Mouse (Mus musculus) limb, embryonic 14.5 days (tissue): Measurements from ENCODE around the gene Dnajb4. TPM values are rescaled to one million over a fixed set of nuclear protein-coding genes. Genes with fewer than 3 reads are reported as not detected.
"Not testable (repeated sequence)": the region's sequence is repeated elsewhere in the genome, so short reads cannot be mapped to it uniquely, and the experiment has no call there.

Source experiments
- ATAC-seq: fragments of 200-750 bp; cut with Nextera tagmentation; 2 replicates; pipeline ENCODE4 v1.8.0; 2017; ENCODE audit warnings: low read depth, moderate number of reproducible peaks, moderate TSS enrichment; ENCODE audit not compliant: low FRiP score
- DNase-seq: peaks from one replicate; pipeline ENCODE4 v3.0.0-alpha.2; 2015; ENCODE audit warnings: low spot score
- H3K27ac ChIP-seq: fragments of 300-500 bp; sonication (generic); replicated peaks from 2 replicates; pipeline ENCODE4 v1.5.1; 2014; ENCODE audit warnings: low read depth, mild to moderate bottlenecking, low read length, moderate library complexity, mixed read lengths
- H3K27me3 ChIP-seq: fragments of 300-500 bp; sonication (generic); 2 replicates; pipeline ENCODE4 v1.6.1; 2014; ENCODE audit warnings: low read length, mixed read lengths; ENCODE audit not compliant: control insufficient read depth, insufficient read depth
- H3K36me3 ChIP-seq: fragments of 300-500 bp; sonication (generic); 2 replicates; pipeline ENCODE4 v1.6.1; 2014; ENCODE audit warnings: mild to moderate bottlenecking, low read length, moderate library complexity, mixed read lengths; ENCODE audit not compliant: control insufficient read depth, insufficient read depth
- H3K4me1 ChIP-seq: fragments of 300-500 bp; sonication (generic); 2 replicates; pipeline ENCODE4 v1.6.1; 2014; ENCODE audit warnings: antibody characterized with exemption, low read length, mixed read lengths; ENCODE audit not compliant: control insufficient read depth, insufficient read depth
- H3K4me2 ChIP-seq: fragments of 300-500 bp; sonication (generic); replicated peaks from 2 replicates; pipeline ENCODE4 v1.6.1; 2014; ENCODE audit warnings: low read depth, mild to moderate bottlenecking, low read length, moderate library complexity; ENCODE audit not compliant: severe bottlenecking
- H3K4me3 ChIP-seq: fragments of 300-500 bp; sonication (generic); replicated peaks from 2 replicates; pipeline ENCODE4 v1.5.1; 2014; ENCODE audit warnings: low read length
- H3K9ac ChIP-seq: fragments of 300-500 bp; sonication (generic); 2 replicates; pipeline ENCODE4 v1.6.1; 2014; ENCODE audit warnings: mild to moderate bottlenecking, low read depth, low read length, moderate library complexity; ENCODE audit not compliant: severe bottlenecking
- H3K9me3 ChIP-seq: fragments of 300-500 bp; sonication (generic); 2 replicates; pipeline ENCODE4 v1.6.1; 2016; ENCODE audit warnings: low read length; ENCODE audit not compliant: control insufficient read depth
- POLR2A ChIP-seq: fragments of 200-500 bp; IDR thresholded peaks from 2 replicates; pipeline ENCODE4 v1.8.0; 2012; ENCODE audit warnings: inconsistent platforms, mild to moderate bottlenecking, moderate library complexity, borderline replicate concordance; ENCODE audit not compliant: insufficient read depth, insufficient read length; ENCODE audit errors: extremely low read depth
- WGBS: fragments of 180-500 bp; shearing (Covaris S2); extraction: QIAGEN DNeasy Blood & Tissue Kit; methylation state at CpG from one replicate; pipeline ENCODE4 v1.1.7; 2014; 5-methylcytosine and 5-hydroxymethylcytosine counted together
- polyA plus RNA-seq, 2 experiments: library from polyadenylated mRNA; depleted of rRNA in 1 of 2; stranded (reverse) in 1 of 2; unstranded in 1 of 2; fragments of >200 nt; fragmentation: Nextera tagmentation in 1 of 2; extraction: Ambion mirVana in 1 of 2; gene quantifications; 2 replicates each; pipeline versions ENCODE4 v1.2.1 to v1.2.3; 2012 to 2014

Dnajb4 gene
- polyA plus RNA-seq, 2 experiments: 19.2 to 31.6 TPM

- Histone ChIP-seq H3K27me3 (no peaks in the 10 kb centered on the region), H3K9me3 (no peaks in the 10 kb centered on the region), H3K4me2 (no peak overlapping the region), H3K9ac (no peak overlapping the region), H3K27ac (no peak overlapping the region), H3K36me3 (0 out of 2 replicates have a peak, but pooled peaks cover under 1% of the 10 kb centered on the region), H3K4me1 (peaks cover under 1% of the 10 kb centered on the region; the same call in 1 of the 2 replicates), H3K4me3 (no peak overlapping the region)
- 91% methylated on average over 6 of the region's 6 CpGs for WGBS
- DNase-seq: no peak
- TF ChIP-seq POLR2A: no peak
- ATAC-seq: no peak
Observed at GRCm38 (mm10) chr3:152203411-152203810, 6.7 kb downstream of the Dnajb4 start.

- H3K9ac ChIP-seq: no peak overlapping the region
- ATAC-seq: no peak
- no peak overlapping the region for H3K4me3 ChIP-seq
- H3K36me3 ChIP-seq: no peaks in the 10 kb centered on the region
- no peaks in the 10 kb centered on the region for H3K27me3 ChIP-seq
- no peak for DNase-seq
- no peak for TF ChIP-seq POLR2A
- H3K4me1 ChIP-seq: no peaks in the 10 kb centered on the region
- no peaks in the 10 kb centered on the region for H3K9me3 ChIP-seq
- H3K27ac ChIP-seq: no peak overlapping the region
- H3K4me2 ChIP-seq: no peak overlapping the region
Observed at GRCm38 (mm10) chr3:152202942-152203341, 7.2 kb downstream of the Dnajb4 start.

GRCm38 (mm10) chr3:152201651-152202050, 8.5 kb downstream of the Dnajb4 start:
- Histone ChIP-seq H3K4me2 (no peak overlapping the region), H3K27me3 (no peaks in the 10 kb centered on the region), H3K9ac (no peak overlapping the region), H3K4me3 (no peak overlapping the region), H3K9me3 (no peaks in the 10 kb centered on the region), H3K36me3 (no peaks in the 10 kb centered on the region), H3K27ac (no peak overlapping the region), H3K4me1 (no peaks in the 10 kb centered on the region)
- no peak for DNase-seq
- WGBS: 67% methylated on average over 1 of the region's 2 CpGs
- ATAC-seq: no peak
- TF ChIP-seq POLR2A: no peak

DNA sequence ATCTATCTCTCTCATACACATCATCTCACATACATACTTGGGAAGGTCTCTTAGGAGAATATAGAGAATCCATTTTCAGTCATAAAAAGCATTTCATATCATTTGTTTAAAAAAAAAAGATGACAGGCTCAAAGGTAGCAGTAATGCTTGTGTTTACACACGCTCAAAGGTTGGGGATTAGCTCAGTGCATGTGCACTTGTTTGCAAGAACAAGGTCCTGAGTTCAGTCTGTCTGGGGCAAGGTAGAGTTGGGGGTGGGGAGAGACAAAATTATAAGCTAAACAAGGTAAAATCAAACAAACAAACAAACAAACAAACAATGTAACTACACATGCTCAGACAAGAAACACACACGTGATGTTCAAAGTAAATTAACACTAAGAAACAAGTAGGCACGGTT, 8.9 kb downstream of the Dnajb4 start:
- Histone ChIP-seq H3K9me3 (no peaks in the 10 kb centered on the region), H3K36me3 (no peaks in the 10 kb centered on the region), H3K4me1 (no peaks in the 10 kb centered on the region), H3K27me3 (no peaks in the 10 kb centered on the region), H3K27ac (no peak overlapping the region), H3K9ac (no peak overlapping the region), H3K4me3 (no peak overlapping the region), H3K4me2 (no peak overlapping the region)
- 88% methylated on average over 3 of the region's 3 CpGs for WGBS
- ATAC-seq: no peak
- no peak for TF ChIP-seq POLR2A
- DNase-seq: no peak

DNA sequence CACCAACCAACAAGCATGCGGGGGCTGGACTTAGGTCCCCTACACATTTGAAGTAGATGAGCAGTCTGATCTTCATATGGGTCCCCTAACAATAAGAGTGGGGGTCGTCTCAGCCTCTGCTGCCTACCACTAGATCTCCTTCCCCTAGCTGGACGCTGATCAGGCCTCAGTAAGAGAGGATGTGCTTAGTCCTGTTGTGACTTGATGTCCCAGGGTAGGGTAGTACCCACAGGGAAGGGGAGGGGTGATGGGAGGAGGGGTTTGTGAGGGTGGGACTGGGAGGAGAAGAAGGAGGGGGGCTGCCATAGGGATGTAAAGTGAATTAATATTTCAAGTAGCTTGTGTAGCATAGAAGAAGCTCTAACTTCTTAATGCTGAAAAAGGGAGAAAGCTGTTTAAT, 11.0 kb downstream of the Dnajb4 start:
- ATAC-seq (no peak), DNase-seq (no peak)
- Histone ChIP-seq H3K27ac (no peak overlapping the region), H3K4me3 (no peak overlapping the region), H3K9me3 (no peaks in the 10 kb centered on the region), H3K9ac (no peak overlapping the region), H3K27me3 (no peaks in the 10 kb centered on the region), H3K4me2 (no peak overlapping the region), H3K36me3 (no peaks in the 10 kb centered on the region), H3K4me1 (no peaks in the 10 kb centered on the region)
- WGBS: 63% methylated on average over 3 of the region's 3 CpGs
- TF ChIP-seq POLR2A: no peak

DNA sequence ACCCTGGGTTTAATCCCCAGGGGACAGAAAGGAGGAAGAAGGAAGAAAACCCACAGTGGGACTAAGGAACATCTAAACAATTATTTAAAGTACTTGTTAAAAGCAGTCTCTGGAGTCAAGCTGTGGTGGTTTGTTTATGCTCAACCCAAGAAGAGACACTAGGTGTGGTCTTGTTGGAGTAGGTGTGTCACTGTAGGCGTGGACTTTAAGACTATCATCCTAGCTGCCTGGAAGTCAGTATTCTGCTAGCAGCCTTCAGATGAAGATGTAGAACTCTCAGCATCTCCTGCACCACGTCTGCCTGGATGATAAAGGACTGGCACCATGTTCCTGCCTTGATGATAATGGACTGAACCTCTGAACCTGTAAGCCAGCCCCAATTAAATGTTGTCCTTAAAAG, 12.9 kb downstream of the Dnajb4 start:
- not testable (repeated sequence) for ATAC-seq, H3K27me3 ChIP-seq, DNase-seq, H3K4me1 ChIP-seq, H3K27ac ChIP-seq, H3K4me3 ChIP-seq, H3K9me3 ChIP-seq, H3K36me3 ChIP-seq, H3K4me2 ChIP-seq, H3K9ac ChIP-seq
- WGBS: 39% methylated on average over 2 of the region's 2 CpGs
